Mouse (Mus musculus): ENCODE results near the gene Col27a1. TPM values are rescaled to one million over a fixed set of nuclear protein-coding genes. Genes with fewer than 3 reads are reported as not detected.

Gene Col27a1
- polyA plus RNA-seq, 1 experiment from 2014 or later: 2.6 TPM

- Histone ChIP-seq H3K4me3 (replicated peaks; ENCODE audit: low read length) (no peak overlapping the region), H3K9me3 (ENCODE audit: control insufficient read depth, low read length) (no peaks in the 10 kb centered on the region), H3K36me3 (replicated peaks; ENCODE audit: control insufficient read depth, insufficient read depth) (no peaks in the 10 kb centered on the region), H3K27me3 (ENCODE audit: control insufficient read depth, insufficient read depth, low read length) (no peaks in the 10 kb centered on the region), H3K4me1 (replicated peaks; ENCODE audit: control insufficient read depth, insufficient read depth, low read length) (peaks cover 5% of the 10 kb centered on the region; the same call in 1 of the 2 replicates), H3K4me2 (replicated peaks) (no peak overlapping the region), H3K9ac (no peak overlapping the region), H3K27ac (no peak overlapping the region)
- DNase-seq (ENCODE audit: low spot score): no peak
- WGBS: 87% methylated on average over 6 of the region's 6 CpGs
- no peak for ATAC-seq (ENCODE audit: low FRiP score)
Measured at GRCm38 (mm10) chr4:63266276-63266675, 52.5 kb downstream of the Col27a1 start.

GRCm38 (mm10) chr4:63267121-63267520, 53.3 kb downstream of the Col27a1 start:
- DNase-seq (ENCODE audit: low spot score) (no peak), ATAC-seq (ENCODE audit: low FRiP score) (no peak)
- Histone ChIP-seq H3K9ac (no peak overlapping the region), H3K9me3 (ENCODE audit: control insufficient read depth, low read length) (no peaks in the 10 kb centered on the region), H3K36me3 (replicated peaks; ENCODE audit: control insufficient read depth, insufficient read depth) (no peaks in the 10 kb centered on the region), H3K27me3 (ENCODE audit: control insufficient read depth, insufficient read depth, low read length) (no peaks in the 10 kb centered on the region), H3K4me2 (replicated peaks) (no peak overlapping the region), H3K4me3 (replicated peaks; ENCODE audit: low read length) (no peak overlapping the region), H3K4me1 (replicated peaks; ENCODE audit: control insufficient read depth, insufficient read depth, low read length) (peaks cover 5% of the 10 kb centered on the region; the same call in 1 of the 2 replicates), H3K27ac (no peak overlapping the region)
- WGBS: 95% methylated on average over 4 of the region's 4 CpGs

GRCm38 (mm10) chr4:63267586-63267985, 53.8 kb downstream of the Col27a1 start:
- 75% methylated on average over 1 of the region's 1 CpGs for WGBS
- no peaks in the 10 kb centered on the region for H3K36me3 ChIP-seq (replicated peaks; ENCODE audit: control insufficient read depth, insufficient read depth)

GRCm38 (mm10) chr4:63268777-63269176, 55.0 kb downstream of the Col27a1 start:
- Histone ChIP-seq H3K4me2 (replicated peaks) (no peak overlapping the region), H3K4me3 (replicated peaks; ENCODE audit: low read length) (no peak overlapping the region), H3K9ac (no peak overlapping the region), H3K36me3 (replicated peaks; ENCODE audit: control insufficient read depth, insufficient read depth) (no peaks in the 10 kb centered on the region), H3K9me3 (ENCODE audit: control insufficient read depth, low read length) (no peaks in the 10 kb centered on the region), H3K27ac (no peak overlapping the region), H3K27me3 (ENCODE audit: control insufficient read depth, insufficient read depth, low read length) (no peaks in the 10 kb centered on the region), H3K4me1 (replicated peaks; ENCODE audit: control insufficient read depth, insufficient read depth, low read length) (no peaks in the 10 kb centered on the region)
- DNase-seq (ENCODE audit: low spot score) (no peak), ATAC-seq (ENCODE audit: low FRiP score) (no peak)
- WGBS: 76% methylated on average over 4 of the region's 4 CpGs

More at GRCm38 (mm10) chr4:63267586-63267985, 53.8 kb downstream of the Col27a1 start:
- no peak overlapping the region for H3K4me2 ChIP-seq (replicated peaks)
- DNase-seq (ENCODE audit: low spot score): no peak
- no peak for ATAC-seq (ENCODE audit: low FRiP score)
- H3K9ac ChIP-seq: no peak overlapping the region
- no peaks in the 10 kb centered on the region for H3K9me3 ChIP-seq (ENCODE audit: control insufficient read depth, low read length)
- H3K4me3 ChIP-seq (replicated peaks; ENCODE audit: low read length): no peak overlapping the region
- H3K4me1 ChIP-seq (replicated peaks; ENCODE audit: control insufficient read depth, insufficient read depth, low read length): peaks cover 5% of the 10 kb centered on the region; the same call in 1 of the 2 replicates
- H3K27ac ChIP-seq: no peak overlapping the region
- H3K27me3 ChIP-seq (ENCODE audit: control insufficient read depth, insufficient read depth, low read length): no peaks in the 10 kb centered on the region

- H3K4me3 ChIP-seq (replicated peaks; ENCODE audit: low read length): no peak overlapping the region
- DNase-seq (ENCODE audit: low spot score): no peak
- H3K36me3 ChIP-seq (replicated peaks; ENCODE audit: control insufficient read depth, insufficient read depth): no peaks in the 10 kb centered on the region
- no peak overlapping the region for H3K4me2 ChIP-seq (replicated peaks)
- no peak for ATAC-seq (ENCODE audit: low FRiP score)
- no peaks in the 10 kb centered on the region for H3K9me3 ChIP-seq (ENCODE audit: control insufficient read depth, low read length)
- no peaks in the 10 kb centered on the region for H3K4me1 ChIP-seq (replicated peaks; ENCODE audit: control insufficient read depth, insufficient read depth, low read length)
- WGBS: 74% methylated on average over 1 of the region's 1 CpGs
- no peak overlapping the region for H3K27ac ChIP-seq
- H3K27me3 ChIP-seq (ENCODE audit: control insufficient read depth, insufficient read depth, low read length): no peaks in the 10 kb centered on the region
- no peak overlapping the region for H3K9ac ChIP-seq
Measured at GRCm38 (mm10) chr4:63274516-63274915, 60.7 kb downstream of the Col27a1 start.

GRCm38 (mm10) chr4:63275251-63275650, 61.4 kb downstream of the Col27a1 start:
- no peaks in the 10 kb centered on the region for H3K4me1 ChIP-seq (replicated peaks; ENCODE audit: control insufficient read depth, insufficient read depth, low read length)
- no peak overlapping the region for H3K9ac ChIP-seq
- H3K4me3 ChIP-seq (replicated peaks; ENCODE audit: low read length): no peak overlapping the region
- WGBS: 56% methylated on average over 8 of the region's 8 CpGs
- H3K27me3 ChIP-seq (ENCODE audit: control insufficient read depth, insufficient read depth, low read length): no peaks in the 10 kb centered on the region
- H3K4me2 ChIP-seq (replicated peaks): no peak overlapping the region
- no peaks in the 10 kb centered on the region for H3K36me3 ChIP-seq (replicated peaks; ENCODE audit: control insufficient read depth, insufficient read depth)
- H3K9me3 ChIP-seq (ENCODE audit: control insufficient read depth, low read length): no peaks in the 10 kb centered on the region
- ATAC-seq (ENCODE audit: low FRiP score) (no peak), DNase-seq (ENCODE audit: low spot score) (no peak)
- no peak overlapping the region for H3K27ac ChIP-seq

GRCm38 (mm10) chr4:63276571-63276970, 62.8 kb downstream of the Col27a1 start:
- H3K4me2 ChIP-seq (replicated peaks): no peak overlapping the region
- H3K9me3 ChIP-seq (ENCODE audit: control insufficient read depth, low read length): no peaks in the 10 kb centered on the region
- H3K27ac ChIP-seq: no peak overlapping the region
- H3K9ac ChIP-seq: no peak overlapping the region
- no peaks in the 10 kb centered on the region for H3K27me3 ChIP-seq (ENCODE audit: control insufficient read depth, insufficient read depth, low read length)
- no peak overlapping the region for H3K4me3 ChIP-seq (replicated peaks; ENCODE audit: low read length)
- ATAC-seq (ENCODE audit: low FRiP score) (no peak), DNase-seq (ENCODE audit: low spot score) (no peak)
- H3K36me3 ChIP-seq (replicated peaks; ENCODE audit: control insufficient read depth, insufficient read depth): no peaks in the 10 kb centered on the region
- 82% methylated on average over 1 of the region's 1 CpGs for WGBS
- H3K4me1 ChIP-seq (replicated peaks; ENCODE audit: control insufficient read depth, insufficient read depth, low read length): no peaks in the 10 kb centered on the region

- no peak for ATAC-seq (ENCODE audit: low FRiP score)
- WGBS: 83% methylated on average over 7 of the region's 7 CpGs
- H3K27ac ChIP-seq: no peak overlapping the region
Measured at GRCm38 (mm10) chr4:63278821-63279220, 65.0 kb downstream of the Col27a1 start.

GRCm38 (mm10) chr4:63281694-63282093, 67.9 kb downstream of the Col27a1 start:
- no peak overlapping the region for H3K4me2 ChIP-seq (replicated peaks)
- H3K27me3 ChIP-seq (ENCODE audit: control insufficient read depth, insufficient read depth, low read length): no peaks in the 10 kb centered on the region
- 81% methylated on average over 6 of the region's 6 CpGs for WGBS
- H3K4me3 ChIP-seq (replicated peaks; ENCODE audit: low read length): no peak overlapping the region
- no peaks in the 10 kb centered on the region for H3K4me1 ChIP-seq (replicated peaks; ENCODE audit: control insufficient read depth, insufficient read depth, low read length)
- ATAC-seq (ENCODE audit: low FRiP score): no peak
- no peak for DNase-seq (ENCODE audit: low spot score)
- no peaks in the 10 kb centered on the region for H3K36me3 ChIP-seq (replicated peaks; ENCODE audit: control insufficient read depth, insufficient read depth)
- H3K9ac ChIP-seq: no peak overlapping the region
- no peaks in the 10 kb centered on the region for H3K9me3 ChIP-seq (ENCODE audit: control insufficient read depth, low read length)
- no peak overlapping the region for H3K27ac ChIP-seq

More at GRCm38 (mm10) chr4:63278821-63279220, 65.0 kb downstream of the Col27a1 start:
- no peak for DNase-seq (ENCODE audit: low spot score)
- Histone ChIP-seq H3K36me3 (replicated peaks; ENCODE audit: control insufficient read depth, insufficient read depth) (no peaks in the 10 kb centered on the region), H3K9ac (no peak overlapping the region), H3K9me3 (ENCODE audit: control insufficient read depth, low read length) (no peaks in the 10 kb centered on the region), H3K4me3 (replicated peaks; ENCODE audit: low read length) (no peak overlapping the region), H3K4me2 (replicated peaks) (no peak overlapping the region), H3K4me1 (replicated peaks; ENCODE audit: control insufficient read depth, insufficient read depth, low read length) (no peaks in the 10 kb centered on the region), H3K27me3 (ENCODE audit: control insufficient read depth, insufficient read depth, low read length) (no peaks in the 10 kb centered on the region)

GRCm38 (mm10) chr4:63283319-63283718, 69.5 kb downstream of the Col27a1 start:
- ATAC-seq (ENCODE audit: low FRiP score): no peak
- no peak overlapping the region for H3K9ac ChIP-seq

More at GRCm38 (mm10) chr4:63283319-63283718, 69.5 kb downstream of the Col27a1 start:
- 88% methylated on average over 5 of the region's 5 CpGs for WGBS
- no peaks in the 10 kb centered on the region for H3K36me3 ChIP-seq (replicated peaks; ENCODE audit: control insufficient read depth, insufficient read depth)
- H3K27ac ChIP-seq: no peak overlapping the region
- no peaks in the 10 kb centered on the region for H3K4me1 ChIP-seq (replicated peaks; ENCODE audit: control insufficient read depth, insufficient read depth, low read length)
- H3K9me3 ChIP-seq (ENCODE audit: control insufficient read depth, low read length): no peaks in the 10 kb centered on the region
- H3K4me2 ChIP-seq (replicated peaks): no peak overlapping the region
- no peak for DNase-seq (ENCODE audit: low spot score)
- H3K4me3 ChIP-seq (replicated peaks; ENCODE audit: low read length): no peak overlapping the region
- H3K27me3 ChIP-seq (ENCODE audit: control insufficient read depth, insufficient read depth, low read length): no peaks in the 10 kb centered on the region

Measured in hindbrain, embryonic 14.5 days (tissue).